Mouse (Mus musculus) ES-E14 (cell line): Measurements from ENCODE around the gene Otof.

Source experiments
- CHD2 ChIP-seq: IDR thresholded peaks from 2 replicates; pipeline ENCODE4 v1.6.1; 2014; ENCODE audit warnings: mild to moderate bottlenecking, low read depth, low read length, inconsistent platforms
- MAFK ChIP-seq: IDR thresholded peaks from 2 replicates; pipeline ENCODE4 v1.6.1; 2014; ENCODE audit warnings: mild to moderate bottlenecking, low read depth, low read length, inconsistent platforms; ENCODE audit not compliant: insufficient read depth
- ZC3H11A ChIP-seq: IDR thresholded peaks from 2 replicates; pipeline ENCODE4 v1.6.1; 2012; ENCODE audit warnings: low read depth, mild to moderate bottlenecking, inconsistent platforms, low read length, borderline replicate concordance

GRCm38 (mm10) chr5:30343107-30343506 lies 118.6 kb downstream of the Otof start:
- TF ChIP-seq ZC3H11A, result peak; percentile 66
- no peak for TF ChIP-seq CHD2
- TF ChIP-seq MAFK, result peak; percentile 69; the same call in 1 of the 2 replicates
